Mouse (Mus musculus): ENCODE data around the gene Idi2. TPM values are rescaled to one million over a fixed set of nuclear protein-coding genes. Genes with fewer than 3 reads are reported as not detected.

Gene Idi2
- total and polyA plus RNA-seq, 3 experiments, result 0.07 TPM; not detected in 2

Other genes starting within 250 kb of the Idi2 start
- 8.6 and 9.5 TPM in 2 replicates for gene Wdr37, start 81.0 kb upstream of the Idi2 start, total RNA-seq (2012; rRNA removed)
- gene Wdr37, start 81.0 kb upstream of the Idi2 start, polyA plus RNA-seq (2012; ENCODE audit: insufficient read depth in 1 of 2, insufficient read length in 2 of 2, low read depth in 1 of 2, low replicate concordance in 2 of 2, missing spikeins in 1 of 2), result 10 to 100 TPM in 1 of 2 experiments, not detected in 1; 14.7 TPM
- gene Idi1, start 67.4 kb upstream of the Idi2 start, total RNA-seq (2012; rRNA removed), result 19.9 and 22.1 TPM in 2 replicates
- 10 to 100 TPM in 1 of 2 experiments, not detected in 1; 22.5 TPM for gene Idi1, start 67.4 kb upstream of the Idi2 start, polyA plus RNA-seq (2012; ENCODE audit: insufficient read depth in 1 of 2, insufficient read length in 2 of 2, low read depth in 1 of 2, low replicate concordance in 2 of 2, missing spikeins in 1 of 2)
- not detected in 2 replicates for gene Gm9745, start 4.6 kb upstream of the Idi2 start, total RNA-seq (2012; rRNA removed)
- gene Gm9745, start 4.6 kb upstream of the Idi2 start, polyA plus RNA-seq (2012; ENCODE audit: insufficient read depth in 1 of 2, insufficient read length in 2 of 2, low read depth in 1 of 2, low replicate concordance in 2 of 2, missing spikeins in 1 of 2), result not detected
- 154 and 162 TPM in 2 replicates for gene Gtpbp4, start 43.2 kb downstream of the Idi2 start, total RNA-seq (2012; rRNA removed)
- 100 to 1,000 TPM; 121 to 172 TPM for gene Gtpbp4, start 43.2 kb downstream of the Idi2 start, polyA plus RNA-seq (2012; ENCODE audit: insufficient read depth in 1 of 2, insufficient read length in 2 of 2, low read depth in 1 of 2, low replicate concordance in 2 of 2, missing spikeins in 1 of 2)
- gene Larp4b, start 141.0 kb downstream of the Idi2 start, total RNA-seq (2012; rRNA removed), result 67.0 and 71.8 TPM in 2 replicates
- gene Larp4b, start 141.0 kb downstream of the Idi2 start, polyA plus RNA-seq (2012; ENCODE audit: insufficient read depth in 1 of 2, insufficient read length in 2 of 2, low read depth in 1 of 2, low replicate concordance in 2 of 2, missing spikeins in 1 of 2), result 100 to 1,000 TPM in 1 of 2 experiments, 10 to 100 TPM in 1; 57.7 to 340 TPM